Mouse (Mus musculus) intestine, embryonic 14.5 days (tissue): Measurements from ENCODE around the gene Psen2. TPM values are rescaled to one million over a fixed set of nuclear protein-coding genes. Genes with fewer than 3 reads are reported as not detected.

Source experiments
- ATAC-seq: fragments of 200-750 bp; cut with Nextera tagmentation; replicated peaks from 2 replicates; pipeline ENCODE4 v1.8.0; 2017; ENCODE audit warnings: low read depth, moderate number of reproducible peaks, moderate TSS enrichment, moderate library complexity; ENCODE audit not compliant: low FRiP score, low TSS enrichment
- DNase-seq: peaks from one replicate; pipeline ENCODE4 v3.0.0-alpha.2; 2018; ENCODE audit warnings: low spot score
- H3K27ac ChIP-seq: fragments of 300-500 bp; sonication (generic); 2 replicates; pipeline ENCODE4 v1.5.1; 2014; ENCODE audit warnings: low read depth, mild to moderate bottlenecking, control low read depth
- H3K27me3 ChIP-seq: fragments of 300-500 bp; sonication (generic); replicated peaks from 2 replicates; pipeline ENCODE4 v1.6.1; 2014; ENCODE audit warnings: low read length, control low read depth; ENCODE audit not compliant: control insufficient read depth, insufficient read depth
- H3K36me3 ChIP-seq: fragments of 300-500 bp; sonication (generic); 2 replicates; pipeline ENCODE4 v1.6.1; 2014; ENCODE audit warnings: low read length, control low read depth; ENCODE audit not compliant: control insufficient read depth, insufficient read depth
- H3K4me1 ChIP-seq: fragments of 300-500 bp; sonication (generic); replicated peaks from 2 replicates; pipeline ENCODE4 v1.6.1; 2014; ENCODE audit warnings: low read length, control low read depth, mixed read lengths; ENCODE audit not compliant: control insufficient read depth, insufficient read depth
- H3K4me2 ChIP-seq: fragments of 300-500 bp; sonication (generic); 2 replicates; pipeline ENCODE4 v1.6.1; 2014; ENCODE audit warnings: low read length
- H3K4me3 ChIP-seq: fragments of 300-500 bp; sonication (generic); 2 replicates; pipeline ENCODE4 v1.5.1; 2014; ENCODE audit warnings: low read depth, low read length, control low read depth, mixed read lengths
- H3K9ac ChIP-seq: fragments of 300-500 bp; sonication (generic); 2 replicates; pipeline ENCODE4 v1.6.1; 2014; ENCODE audit warnings: mild to moderate bottlenecking, low read length
- H3K9me3 ChIP-seq: fragments of 300-500 bp; sonication (generic); 2 replicates; pipeline ENCODE4 v1.6.1; 2016; ENCODE audit warnings: low read length, control low read depth; ENCODE audit not compliant: control insufficient read depth
- WGBS: fragments of 180-500 bp; shearing (Covaris S2); extraction: QIAGEN DNeasy Blood & Tissue Kit; methylation state at CpG from one replicate; pipeline ENCODE4 v1.1.7; 2014; 5-methylcytosine and 5-hydroxymethylcytosine counted together
- polyA plus RNA-seq: library from polyadenylated mRNA; unstranded; fragments of >200 nt; fragmentation: Nextera tagmentation; extraction: Ambion mirVana; gene quantifications from 2 replicates; pipeline ENCODE4 v1.2.1, GENCODE M21; 2014

Gene Psen2
- polyA plus RNA-seq, 1 experiment from 2014 or later, result 15.6 TPM

GRCm38 (mm10) chr1:180186371-180186770 lies 76.9 kb downstream of the Psen2 start:
- no peak overlapping the region for H3K4me2 ChIP-seq
- no peak for ATAC-seq

GRCm38 (mm10) chr1:180185877-180186276 lies 77.4 kb downstream of the Psen2 start:
- H3K9me3 ChIP-seq, result no peaks in the 10 kb centered on the region
- H3K9ac ChIP-seq, result no peak overlapping the region
- H3K36me3 ChIP-seq, result no peaks in the 10 kb centered on the region
- no peak overlapping the region for H3K27ac ChIP-seq
- H3K4me3 ChIP-seq, result no peak overlapping the region
- WGBS, result 64% methylated on average over 5 of the region's 5 CpGs
- no peak for DNase-seq
- H3K27me3 ChIP-seq, result no peaks in the 10 kb centered on the region
- H3K4me1 ChIP-seq, result 0 out of 2 replicates have a peak, but pooled peaks cover 7% of the 10 kb centered on the region
- no peak overlapping the region for H3K4me2 ChIP-seq
- ATAC-seq, result no peak

More at GRCm38 (mm10) chr1:180186371-180186770, 76.9 kb downstream of the Psen2 start:
- DNase-seq, result no peak
- Histone ChIP-seq H3K4me1 (0 out of 2 replicates have a peak, but pooled peaks cover 7% of the 10 kb centered on the region), H3K9ac (no peak overlapping the region), H3K27ac (no peak overlapping the region), H3K36me3 (no peaks in the 10 kb centered on the region), H3K4me3 (no peak overlapping the region), H3K27me3 (no peaks in the 10 kb centered on the region), H3K9me3 (no peaks in the 10 kb centered on the region)
- WGBS, result 73% methylated on average over 3 of the region's 3 CpGs

GRCm38 (mm10) chr1:180184768-180185167 lies 78.5 kb downstream of the Psen2 start:
- H3K4me3 ChIP-seq, result no peak overlapping the region
- ATAC-seq (peak; percentile 81), DNase-seq (no peak)
- 0 out of 2 replicates have a peak, but pooled peaks cover 7% of the 10 kb centered on the region for H3K4me1 ChIP-seq
- H3K36me3 ChIP-seq, result no peaks in the 10 kb centered on the region
- no peak overlapping the region for H3K9ac ChIP-seq
- H3K27ac ChIP-seq, result no peak overlapping the region; the same call in 1 of the 2 replicates
- no peaks in the 10 kb centered on the region for H3K27me3 ChIP-seq
- H3K4me2 ChIP-seq, result no peak overlapping the region
- 49% methylated on average over 7 of the region's 7 CpGs for WGBS
- H3K9me3 ChIP-seq, result no peaks in the 10 kb centered on the region

- Histone ChIP-seq H3K4me2 (no peak overlapping the region), H3K4me1 (0 out of 2 replicates have a peak, but pooled peaks cover 7% of the 10 kb centered on the region), H3K9me3 (no peaks in the 10 kb centered on the region), H3K36me3 (no peaks in the 10 kb centered on the region), H3K9ac (no peak overlapping the region), H3K4me3 (no peak overlapping the region), H3K27me3 (no peaks in the 10 kb centered on the region), H3K27ac (no peak overlapping the region)
- 79% methylated on average over 6 of the region's 6 CpGs for WGBS
- DNase-seq, result no peak
- ATAC-seq, result no peak
Observed at GRCm38 (mm10) chr1:180183525-180184159, 79.6 kb downstream of the Psen2 start.

GRCm38 (mm10) chr1:180182731-180183130 lies 80.5 kb downstream of the Psen2 start:
- WGBS, result 81% methylated on average over 3 of the region's 3 CpGs
- ATAC-seq, result no peak
- no peak for DNase-seq
- H3K4me2 ChIP-seq, result no peak overlapping the region
- no peak overlapping the region for H3K9ac ChIP-seq
- no peaks in the 10 kb centered on the region for H3K36me3 ChIP-seq
- no peaks in the 10 kb centered on the region for H3K27me3 ChIP-seq
- no peak overlapping the region for H3K4me3 ChIP-seq
- H3K4me1 ChIP-seq, result 0 out of 2 replicates have a peak, but pooled peaks cover 7% of the 10 kb centered on the region
- H3K9me3 ChIP-seq, result no peaks in the 10 kb centered on the region
- H3K27ac ChIP-seq, result no peak overlapping the region

- 84% methylated on average over 9 of the region's 9 CpGs for WGBS
- ATAC-seq (no peak), DNase-seq (no peak)
- no peaks in the 10 kb centered on the region for H3K27me3 ChIP-seq
- H3K9me3 ChIP-seq, result no peaks in the 10 kb centered on the region
- H3K4me1 ChIP-seq, result 0 out of 2 replicates have a peak, but pooled peaks cover 7% of the 10 kb centered on the region
- no peaks in the 10 kb centered on the region for H3K36me3 ChIP-seq
- no peak overlapping the region for H3K4me3 ChIP-seq
- no peak overlapping the region for H3K9ac ChIP-seq
- H3K4me2 ChIP-seq, result no peak overlapping the region
- H3K27ac ChIP-seq, result no peak overlapping the region
Observed at GRCm38 (mm10) chr1:180181966-180182319, 81.3 kb downstream of the Psen2 start.

- Histone ChIP-seq H3K4me3 (no peak overlapping the region), H3K27me3 (no peaks in the 10 kb centered on the region), H3K27ac (no peak overlapping the region), H3K36me3 (no peaks in the 10 kb centered on the region), H3K4me1 (0 out of 2 replicates have a peak, but pooled peaks cover 7% of the 10 kb centered on the region), H3K4me2 (no peak overlapping the region), H3K9me3 (no peaks in the 10 kb centered on the region), H3K9ac (no peak overlapping the region)
- no peak for ATAC-seq
- no peak for DNase-seq
- 83% methylated on average over 7 of the region's 7 CpGs for WGBS
Observed at GRCm38 (mm10) chr1:180181304-180181965, 81.8 kb downstream of the Psen2 start.

- ATAC-seq (no peak), DNase-seq (no peak)
- no peaks in the 10 kb centered on the region for H3K36me3 ChIP-seq
- no peak overlapping the region for H3K4me2 ChIP-seq
- 0 out of 2 replicates have a peak, but pooled peaks cover 3% of the 10 kb centered on the region for H3K4me1 ChIP-seq
- no peak overlapping the region for H3K9ac ChIP-seq
- no peaks in the 10 kb centered on the region for H3K27me3 ChIP-seq
- H3K4me3 ChIP-seq, result no peak overlapping the region
- H3K27ac ChIP-seq, result no peak overlapping the region
- 93% methylated on average over 2 of the region's 2 CpGs for WGBS
- H3K9me3 ChIP-seq, result no peaks in the 10 kb centered on the region
Observed at GRCm38 (mm10) chr1:180179840-180180239, 83.4 kb downstream of the Psen2 start.
